Mouse (Mus musculus) testis, adult 2 months (tissue): Measurements from ENCODE around the gene Skp2.

Source experiments
- CTCF ChIP-seq: fragments of 200-500 bp; IDR thresholded peaks from 2 replicates; pipeline ENCODE4 v1.5.1; 2012; ENCODE audit warnings: low read depth, mild to moderate bottlenecking, inconsistent platforms, low read length, moderate library complexity; ENCODE audit not compliant: control insufficient read depth, insufficient read depth, insufficient replicate concordance
- POLR2A ChIP-seq: fragments of 200-500 bp; IDR thresholded peaks from 2 replicates; pipeline ENCODE4 v1.6.1; 2012; ENCODE audit warnings: low read depth, mild to moderate bottlenecking, inconsistent platforms, low read length, moderate library complexity; ENCODE audit not compliant: control insufficient read depth

GRCm38 (mm10) chr15:9127051-9127791 is 28.0 kb downstream of the Skp2 start:
- no peak for TF ChIP-seq CTCF
- TF ChIP-seq POLR2A = no peak
